Mouse (Mus musculus): ENCODE measurements around the gene Vps37b. TPM values are rescaled to one million over a fixed set of nuclear protein-coding genes. Genes with fewer than 3 reads are reported as not detected.
A peak's percentile ranks its signal among the peaks of the same experiment; 100 is the strongest.

Gene Vps37b
- polyA plus RNA-seq, 1 experiment from 2014 or later: 50.4 TPM

- 95% methylated on average over 8 of the region's 8 CpGs for WGBS
- Histone ChIP-seq H3K4me1 (peaks cover 56% of the 10 kb centered on the region), H3K4me2 (no peak overlapping the region), H3K9me3 (replicated peaks) (no peaks in the 10 kb centered on the region), H3K27me3 (replicated peaks) (no peaks in the 10 kb centered on the region), H3K27ac (replicated peaks) (peak overlapping the region; percentile 83), H3K4me3 (replicated peaks) (no peak overlapping the region), H3K9ac (replicated peaks) (no peak overlapping the region), H3K36me3 (peaks cover 49% of the 10 kb centered on the region)
- ATAC-seq (ENCODE audit: low FRiP score): no peak
Measured at GRCm38 (mm10) chr5:124010077-124010476, 22.0 kb downstream of the Vps37b start.

GRCm38 (mm10) chr5:124006891-124007491, 25.1 kb downstream of the Vps37b start:
- Histone ChIP-seq H3K4me3 (replicated peaks) (no peak overlapping the region), H3K9me3 (replicated peaks) (no peaks in the 10 kb centered on the region), H3K4me2 (no peak overlapping the region), H3K9ac (replicated peaks) (no peak overlapping the region), H3K27ac (replicated peaks) (no peak overlapping the region; the same call in 1 of the 2 replicates), H3K36me3 (peaks cover 59% of the 10 kb centered on the region), H3K4me1 (peaks cover 44% of the 10 kb centered on the region), H3K27me3 (replicated peaks) (no peaks in the 10 kb centered on the region)
- WGBS: 86% methylated on average over 17 of the region's 17 CpGs
- no peak for ATAC-seq (ENCODE audit: low FRiP score)

GRCm38 (mm10) chr5:124006082-124006873, 25.8 kb downstream of the Vps37b start:
- H3K4me1 ChIP-seq: peaks cover 37% of the 10 kb centered on the region
- H3K36me3 ChIP-seq: peaks cover 59% of the 10 kb centered on the region
- ATAC-seq (ENCODE audit: low FRiP score): no peak
- H3K4me3 ChIP-seq (replicated peaks): no peak overlapping the region
- 86% methylated on average over 26 of the region's 26 CpGs for WGBS
- no peaks in the 10 kb centered on the region for H3K9me3 ChIP-seq (replicated peaks)
- 0 out of 2 replicates have a peak overlapping the region, but pooled peaks have one; percentile 23 for H3K27ac ChIP-seq (replicated peaks)
- no peak overlapping the region for H3K9ac ChIP-seq (replicated peaks)
- no peaks in the 10 kb centered on the region for H3K27me3 ChIP-seq (replicated peaks)
- H3K4me2 ChIP-seq: no peak overlapping the region

DNA sequence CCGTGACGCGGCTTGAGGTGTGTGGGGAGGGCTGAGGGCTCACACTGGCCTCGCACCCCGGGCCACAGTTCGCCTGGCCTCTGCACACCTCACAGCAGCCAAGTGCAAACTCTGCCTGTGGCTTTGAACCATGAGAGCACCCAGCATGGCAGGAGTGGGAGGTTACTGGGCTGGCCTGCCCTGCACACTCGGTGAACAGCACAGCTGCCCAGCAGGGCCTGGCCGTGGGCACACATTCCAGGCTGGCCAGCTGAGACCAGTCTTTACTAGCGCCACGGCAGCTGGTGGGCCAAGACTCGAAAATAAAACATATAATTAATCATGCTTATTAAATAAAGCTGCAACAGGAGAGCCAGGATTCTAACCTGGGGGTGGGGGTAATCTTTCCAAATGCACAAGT, 26.5 kb downstream of the Vps37b start:
- H3K9ac ChIP-seq (replicated peaks): no peak overlapping the region
- H3K27ac ChIP-seq (replicated peaks): no peak overlapping the region
- H3K27me3 ChIP-seq (replicated peaks): no peaks in the 10 kb centered on the region
- no peak overlapping the region for H3K4me2 ChIP-seq
- 68% methylated on average over 11 of the region's 11 CpGs for WGBS
- no peak overlapping the region for H3K4me3 ChIP-seq (replicated peaks)
- no peak for ATAC-seq (ENCODE audit: low FRiP score)
- peaks cover 35% of the 10 kb centered on the region for H3K4me1 ChIP-seq
- no peaks in the 10 kb centered on the region for H3K9me3 ChIP-seq (replicated peaks)
- H3K36me3 ChIP-seq: peaks cover 59% of the 10 kb centered on the region

DNA sequence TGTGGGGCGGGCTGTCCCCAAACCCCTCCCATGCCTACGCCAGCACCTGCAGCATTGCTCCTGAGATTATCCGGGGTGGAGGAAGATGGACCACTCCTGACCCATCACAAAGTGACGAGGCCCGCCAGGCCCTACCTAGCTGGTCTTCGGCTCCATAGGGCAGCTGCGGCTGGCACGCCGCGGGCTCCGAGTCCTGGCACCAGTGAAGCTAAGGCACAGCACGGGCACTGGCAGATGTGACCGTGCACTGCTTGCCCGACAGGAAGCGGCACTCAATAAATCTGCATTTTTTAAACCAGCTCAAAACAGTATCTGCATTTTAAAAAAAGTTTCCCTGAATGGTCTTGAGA, 26.9 kb downstream of the Vps37b start:
- Histone ChIP-seq H3K4me1 (peaks cover 30% of the 10 kb centered on the region), H3K27ac (replicated peaks) (peak overlapping the region; percentile 54; the same call in 1 of the 2 replicates)
- ATAC-seq (ENCODE audit: low FRiP score): no peak; the same call in 1 of the 2 replicates

GRCm38 (mm10) chr5:124004356-124005150, 27.5 kb downstream of the Vps37b start:
- WGBS: 78% methylated on average over 17 of the region's 17 CpGs
- H3K4me3 ChIP-seq (replicated peaks): no peak overlapping the region
- H3K4me2 ChIP-seq: no peak overlapping the region
- H3K9me3 ChIP-seq (replicated peaks): no peaks in the 10 kb centered on the region
- H3K4me1 ChIP-seq: peaks cover 25% of the 10 kb centered on the region
- ATAC-seq (ENCODE audit: low FRiP score): no peak
- peaks cover 53% of the 10 kb centered on the region for H3K36me3 ChIP-seq
- H3K27me3 ChIP-seq (replicated peaks): no peaks in the 10 kb centered on the region
- H3K9ac ChIP-seq (replicated peaks): no peak overlapping the region
- H3K27ac ChIP-seq (replicated peaks): peak overlapping the region; percentile 54

More for the DNA sequence above, 26.9 kb downstream of the Vps37b start:
- H3K9ac ChIP-seq (replicated peaks): no peak overlapping the region
- H3K4me2 ChIP-seq: no peak overlapping the region
- H3K9me3 ChIP-seq (replicated peaks): no peaks in the 10 kb centered on the region
- H3K4me3 ChIP-seq (replicated peaks): no peak overlapping the region
- WGBS: 87% methylated on average over 15 of the region's 15 CpGs
- H3K36me3 ChIP-seq: peaks cover 56% of the 10 kb centered on the region
- no peaks in the 10 kb centered on the region for H3K27me3 ChIP-seq (replicated peaks)

- Histone ChIP-seq H3K9me3 (replicated peaks) (no peaks in the 10 kb centered on the region), H3K36me3 (peaks cover 52% of the 10 kb centered on the region), H3K27ac (replicated peaks) (peak overlapping the region; percentile 68), H3K27me3 (replicated peaks) (no peaks in the 10 kb centered on the region), H3K4me3 (replicated peaks) (no peak overlapping the region), H3K4me2 (no peak overlapping the region), H3K9ac (replicated peaks) (no peak overlapping the region), H3K4me1 (peaks cover 25% of the 10 kb centered on the region)
- WGBS: 46% methylated on average over 4 of the region's 4 CpGs
- no peak for ATAC-seq (ENCODE audit: low FRiP score)
Measured at GRCm38 (mm10) chr5:124003375-124003774, 28.7 kb downstream of the Vps37b start.

GRCm38 (mm10) chr5:124002876-124003275, 29.2 kb downstream of the Vps37b start:
- ATAC-seq (ENCODE audit: low FRiP score): no peak
- WGBS: 49% methylated on average over 2 of the region's 2 CpGs
- peak overlapping the region; percentile 68 for H3K27ac ChIP-seq (replicated peaks)
- H3K4me2 ChIP-seq: no peak overlapping the region
- no peaks in the 10 kb centered on the region for H3K27me3 ChIP-seq (replicated peaks)
- no peak overlapping the region for H3K9ac ChIP-seq (replicated peaks)
- H3K4me1 ChIP-seq: peaks cover 25% of the 10 kb centered on the region
- H3K36me3 ChIP-seq: peaks cover 47% of the 10 kb centered on the region
- no peaks in the 10 kb centered on the region for H3K9me3 ChIP-seq (replicated peaks)
- no peak overlapping the region for H3K4me3 ChIP-seq (replicated peaks)

- no peaks in the 10 kb centered on the region for H3K9me3 ChIP-seq (replicated peaks)
- H3K4me1 ChIP-seq: peaks cover 25% of the 10 kb centered on the region
- no peak overlapping the region for H3K27ac ChIP-seq (replicated peaks)
- H3K36me3 ChIP-seq: peaks cover 31% of the 10 kb centered on the region
- H3K9ac ChIP-seq (replicated peaks): no peak overlapping the region; the same call in 1 of the 2 replicates
- H3K27me3 ChIP-seq (replicated peaks): no peaks in the 10 kb centered on the region
- 62% methylated on average over 9 of the region's 9 CpGs for WGBS
- H3K4me3 ChIP-seq (replicated peaks): no peak overlapping the region
- peak; percentile 7; the same call in 1 of the 2 replicates for ATAC-seq (ENCODE audit: low FRiP score)
- no peak overlapping the region for H3K4me2 ChIP-seq
Measured at GRCm38 (mm10) chr5:124001274-124001673, 30.8 kb downstream of the Vps37b start.

DNA sequence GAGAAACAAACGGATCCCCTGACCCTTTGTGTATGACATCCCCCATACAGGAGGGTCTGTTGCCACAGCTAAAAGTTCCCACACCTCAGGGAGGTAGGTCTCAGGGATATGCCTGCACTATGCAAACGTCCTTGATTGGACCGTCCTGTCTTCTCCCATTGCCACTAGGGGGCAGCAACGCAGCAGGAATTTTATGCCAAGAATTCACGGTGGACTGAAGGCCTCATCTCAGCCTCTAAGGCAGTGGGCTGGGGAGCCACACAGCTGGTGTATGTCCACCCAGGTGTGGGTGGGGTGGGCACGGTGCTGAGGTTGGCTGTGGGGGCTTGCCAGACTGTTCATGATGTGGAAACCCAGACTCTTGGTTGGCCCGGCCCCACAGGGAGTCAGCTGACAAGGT, 31.2 kb downstream of the Vps37b start:
- Histone ChIP-seq H3K36me3 (peaks cover 29% of the 10 kb centered on the region), H3K4me1 (peaks cover 25% of the 10 kb centered on the region)
- 13% methylated on average over 7 of the region's 7 CpGs for WGBS

DNA sequence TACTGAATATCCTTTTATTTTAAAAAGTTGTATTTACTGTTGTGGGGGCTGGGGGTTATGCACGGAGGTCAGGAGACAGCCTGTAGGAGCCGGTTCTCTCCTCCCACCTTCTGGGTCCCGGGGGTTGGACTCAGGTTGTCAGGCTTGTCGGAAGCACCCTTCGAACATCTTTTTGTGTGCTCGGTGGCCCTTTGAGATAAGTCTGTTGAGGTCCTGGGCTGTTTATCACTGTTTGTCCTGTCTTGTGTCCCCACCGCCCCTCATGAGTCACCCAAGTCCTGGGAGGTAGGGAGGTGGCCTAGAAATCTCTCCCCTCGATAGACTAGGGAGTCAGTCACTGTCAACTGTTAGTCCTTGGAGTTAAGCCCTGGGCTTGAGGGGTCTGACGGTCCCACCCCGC, 33.7 kb downstream of the Vps37b start:
- no peaks in the 10 kb centered on the region for H3K27me3 ChIP-seq (replicated peaks)
- H3K9ac ChIP-seq (replicated peaks): no peak overlapping the region
- no peak for ATAC-seq (ENCODE audit: low FRiP score)
- no peak overlapping the region for H3K27ac ChIP-seq (replicated peaks)
- H3K9me3 ChIP-seq (replicated peaks): no peaks in the 10 kb centered on the region
- peaks cover 19% of the 10 kb centered on the region for H3K4me1 ChIP-seq
- H3K4me2 ChIP-seq: no peak overlapping the region
- H3K36me3 ChIP-seq: peaks cover 13% of the 10 kb centered on the region; the same call in 1 of the 2 replicates
- 90% methylated on average over 10 of the region's 10 CpGs for WGBS
- H3K4me3 ChIP-seq (replicated peaks): no peak overlapping the region

More for the DNA sequence above, 31.2 kb downstream of the Vps37b start:
- H3K4me3 ChIP-seq (replicated peaks): no peak overlapping the region
- no peak overlapping the region for H3K4me2 ChIP-seq
- ATAC-seq (ENCODE audit: low FRiP score): peak; percentile 58
- H3K27me3 ChIP-seq (replicated peaks): no peaks in the 10 kb centered on the region
- H3K9me3 ChIP-seq (replicated peaks): no peaks in the 10 kb centered on the region
- H3K9ac ChIP-seq (replicated peaks): no peak overlapping the region; the same call in 1 of the 2 replicates
- no peak overlapping the region; the same call in 1 of the 2 replicates for H3K27ac ChIP-seq (replicated peaks)
